Mouse (Mus musculus): ENCODE data around the gene Ccdc9.

DNA sequence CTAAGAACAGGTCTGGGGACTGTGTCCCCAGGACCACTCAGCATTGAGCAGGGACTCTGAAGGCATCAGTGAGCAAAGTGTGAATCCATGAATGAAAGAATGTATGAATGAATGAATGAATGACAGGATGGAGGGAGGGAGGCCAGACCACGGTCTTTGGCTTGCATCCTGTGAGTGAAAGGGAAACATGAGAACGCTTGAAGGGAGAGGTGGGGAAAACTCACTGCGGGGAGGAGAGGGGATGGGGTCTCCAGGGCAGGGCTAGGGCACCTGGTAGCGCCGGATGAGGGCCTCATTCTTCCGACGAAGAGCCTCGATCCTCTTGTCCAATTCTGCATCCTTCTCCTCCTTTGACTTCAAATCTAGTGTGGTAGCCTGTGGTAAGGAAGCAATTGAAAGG, 2.6 kb downstream of the Ccdc9 start:
- TF ChIP-seq CTCF (IDR thresholded peaks at IDR 0.05; ENCODE audit: low read depth) (no peak), EP300 (IDR thresholded peaks at IDR 0.05; ENCODE audit: low read depth) (no peak)

Measured in liver, embryonic 14.5 days (tissue).